Mouse (Mus musculus) intestine, embryonic 14.5 days (tissue): ENCODE data around the gene Csnk1e. TPM values are rescaled to one million over a fixed set of nuclear protein-coding genes. Genes with fewer than 3 reads are reported as not detected.

Source experiments
- ATAC-seq: fragments of 200-750 bp; cut with Nextera tagmentation; replicated peaks from 2 replicates; pipeline ENCODE4 v1.8.0; 2017; ENCODE audit warnings: low read depth, moderate number of reproducible peaks, moderate TSS enrichment, moderate library complexity; ENCODE audit not compliant: low FRiP score, low TSS enrichment
- DNase-seq: peaks from one replicate; pipeline ENCODE4 v3.0.0-alpha.2; 2018; ENCODE audit warnings: low spot score
- H3K27ac ChIP-seq: fragments of 300-500 bp; sonication (generic); 2 replicates; pipeline ENCODE4 v1.5.1; 2014; ENCODE audit warnings: low read depth, mild to moderate bottlenecking, control low read depth
- H3K27me3 ChIP-seq: fragments of 300-500 bp; sonication (generic); replicated peaks from 2 replicates; pipeline ENCODE4 v1.6.1; 2014; ENCODE audit warnings: low read length, control low read depth; ENCODE audit not compliant: control insufficient read depth, insufficient read depth
- H3K36me3 ChIP-seq: fragments of 300-500 bp; sonication (generic); 2 replicates; pipeline ENCODE4 v1.6.1; 2014; ENCODE audit warnings: low read length, control low read depth; ENCODE audit not compliant: control insufficient read depth, insufficient read depth
- H3K4me1 ChIP-seq: fragments of 300-500 bp; sonication (generic); replicated peaks from 2 replicates; pipeline ENCODE4 v1.6.1; 2014; ENCODE audit warnings: low read length, control low read depth, mixed read lengths; ENCODE audit not compliant: control insufficient read depth, insufficient read depth
- H3K4me2 ChIP-seq: fragments of 300-500 bp; sonication (generic); 2 replicates; pipeline ENCODE4 v1.6.1; 2014; ENCODE audit warnings: low read length
- H3K4me3 ChIP-seq: fragments of 300-500 bp; sonication (generic); 2 replicates; pipeline ENCODE4 v1.5.1; 2014; ENCODE audit warnings: low read depth, low read length, control low read depth, mixed read lengths
- H3K9ac ChIP-seq: fragments of 300-500 bp; sonication (generic); 2 replicates; pipeline ENCODE4 v1.6.1; 2014; ENCODE audit warnings: mild to moderate bottlenecking, low read length
- H3K9me3 ChIP-seq: fragments of 300-500 bp; sonication (generic); 2 replicates; pipeline ENCODE4 v1.6.1; 2016; ENCODE audit warnings: low read length, control low read depth; ENCODE audit not compliant: control insufficient read depth
- WGBS: fragments of 180-500 bp; shearing (Covaris S2); extraction: QIAGEN DNeasy Blood & Tissue Kit; methylation state at CpG from one replicate; pipeline ENCODE4 v1.1.7; 2014; 5-methylcytosine and 5-hydroxymethylcytosine counted together
- polyA plus RNA-seq: library from polyadenylated mRNA; unstranded; fragments of >200 nt; fragmentation: Nextera tagmentation; extraction: Ambion mirVana; gene quantifications from 2 replicates; pipeline ENCODE4 v1.2.1, GENCODE M21; 2014

Gene Csnk1e
- polyA plus RNA-seq, 1 experiment from 2014 or later, result 78.1 TPM

DNA sequence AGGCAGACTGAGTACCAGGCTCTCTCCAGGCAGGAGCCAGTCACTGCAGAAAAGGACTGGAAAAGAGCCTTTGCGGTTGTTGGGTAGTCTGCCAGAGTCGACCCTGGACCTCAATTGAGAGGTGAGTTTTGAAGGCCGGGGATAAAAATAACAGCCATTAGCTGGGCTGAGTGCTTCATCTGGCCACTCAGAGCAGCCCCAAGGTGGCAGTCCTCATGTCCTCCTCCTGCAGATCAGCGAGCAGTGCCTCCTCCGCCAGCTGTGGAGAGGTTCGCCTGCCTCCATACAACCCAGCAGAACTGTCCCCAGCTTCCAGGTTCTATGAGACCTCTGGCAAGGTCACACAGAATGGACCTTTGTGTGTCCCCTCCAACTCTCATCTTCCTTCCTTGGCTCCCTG is 21.9 kb upstream of the Csnk1e start:
- DNase-seq, result no peak
- H3K4me1 ChIP-seq, result no peaks in the 10 kb centered on the region
- peaks cover 14% of the 10 kb centered on the region; the same call in 1 of the 2 replicates for H3K27me3 ChIP-seq
- no peaks in the 10 kb centered on the region for H3K9me3 ChIP-seq
- no peak overlapping the region for H3K9ac ChIP-seq
- no peak for ATAC-seq
- H3K36me3 ChIP-seq, result no peaks in the 10 kb centered on the region
- no peak overlapping the region for H3K4me2 ChIP-seq
- WGBS, result 52% methylated on average over 6 of the region's 6 CpGs
- H3K4me3 ChIP-seq, result no peak overlapping the region
- H3K27ac ChIP-seq, result no peak overlapping the region

DNA sequence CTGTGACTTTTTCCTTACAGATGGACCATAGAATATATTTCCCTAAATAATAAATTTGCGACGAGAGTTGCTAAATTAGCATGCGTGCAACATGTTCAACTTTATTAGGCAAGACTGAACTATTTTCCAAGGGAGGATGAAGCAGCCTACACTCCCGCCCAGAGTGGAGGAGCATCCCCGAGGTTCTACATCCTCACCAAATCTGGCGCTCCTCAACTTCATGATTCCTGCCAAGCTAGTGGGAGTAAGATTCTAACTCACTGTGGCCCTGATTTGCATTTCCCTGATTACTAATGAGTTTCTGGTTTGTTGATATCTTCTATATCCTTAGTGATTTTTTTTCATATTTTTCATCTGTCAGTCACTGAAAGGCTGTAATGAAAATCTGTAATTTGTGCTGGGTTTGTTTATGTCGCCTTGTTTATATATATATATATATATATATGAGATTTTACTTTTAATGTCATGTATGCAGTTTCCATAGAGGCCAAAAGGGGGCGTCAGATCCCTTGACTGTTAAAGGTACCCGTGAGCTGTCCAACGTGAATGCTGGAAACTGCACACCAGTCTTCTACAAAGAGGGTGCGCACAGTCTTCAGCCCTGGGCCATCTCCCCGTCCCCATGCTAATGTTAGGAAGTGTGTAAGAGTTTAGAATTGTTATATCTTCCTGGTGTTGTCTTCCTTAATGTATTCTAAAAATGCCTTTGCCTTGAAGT is 18.4 kb upstream of the Csnk1e start:
- Histone ChIP-seq H3K36me3 (no peaks in the 10 kb centered on the region), H3K4me3 (no peak overlapping the region), H3K9ac (no peak overlapping the region), H3K4me2 (no peak overlapping the region), H3K9me3 (no peaks in the 10 kb centered on the region), H3K4me1 (no peaks in the 10 kb centered on the region), H3K27ac (no peak overlapping the region), H3K27me3 (0 out of 2 replicates have a peak, but pooled peaks cover 3% of the 10 kb centered on the region)
- no peak for DNase-seq
- WGBS, result 55% methylated on average over 12 of the region's 12 CpGs
- no peak for ATAC-seq

DNA sequence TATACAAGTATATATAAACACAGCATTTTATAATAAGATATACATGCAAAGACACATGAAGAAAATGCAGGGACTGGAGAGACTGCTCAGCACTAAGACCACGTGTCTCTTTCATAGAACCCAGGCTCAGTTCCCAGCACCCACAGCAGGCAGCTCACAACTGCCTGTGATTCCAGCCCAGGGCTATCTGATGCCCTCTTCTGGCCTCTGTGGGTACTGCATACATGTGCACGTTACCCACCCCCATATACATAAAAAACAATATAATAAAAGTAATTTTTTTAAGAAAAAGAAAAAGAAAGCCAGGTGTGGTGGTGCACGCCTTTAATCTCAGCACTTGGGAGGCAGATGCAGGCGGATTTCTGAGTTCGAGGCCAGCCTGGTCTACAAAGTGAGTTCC is 17.7 kb upstream of the Csnk1e start:
- no peaks in the 10 kb centered on the region for H3K4me1 ChIP-seq
- DNase-seq, result no peak
- no peaks in the 10 kb centered on the region for H3K36me3 ChIP-seq
- no peak for ATAC-seq
- no peaks in the 10 kb centered on the region for H3K27me3 ChIP-seq
- no peak overlapping the region for H3K4me3 ChIP-seq
- no peak overlapping the region for H3K4me2 ChIP-seq
- no peaks in the 10 kb centered on the region for H3K9me3 ChIP-seq
- WGBS, result 83% methylated on average over 5 of the region's 5 CpGs
- no peak overlapping the region for H3K27ac ChIP-seq
- H3K9ac ChIP-seq, result no peak overlapping the region

DNA sequence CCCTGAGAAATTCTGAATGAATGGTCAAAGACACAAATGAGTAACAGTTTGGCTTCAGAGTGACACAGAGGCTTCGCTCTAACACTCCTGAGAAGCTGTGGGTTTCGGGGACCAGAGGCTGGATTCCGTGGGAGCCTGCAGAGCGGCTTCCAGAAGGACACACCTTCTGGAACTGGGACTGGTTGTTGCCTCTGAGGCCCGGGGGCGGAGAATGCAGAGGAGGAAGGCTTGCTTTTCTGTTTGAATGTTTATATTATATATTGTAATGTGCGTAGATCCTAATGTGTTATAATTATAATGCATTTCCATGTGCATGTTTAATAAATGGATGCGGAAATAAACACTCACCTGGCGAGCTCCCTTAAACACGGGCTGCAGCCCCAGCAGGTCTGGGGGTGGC is 15.7 kb upstream of the Csnk1e start:
- H3K9ac ChIP-seq, result no peak overlapping the region
- H3K27me3 ChIP-seq, result no peaks in the 10 kb centered on the region
- H3K27ac ChIP-seq, result no peak overlapping the region
- H3K4me3 ChIP-seq, result no peak overlapping the region
- 48% methylated on average over 10 of the region's 10 CpGs for WGBS
- ATAC-seq (no peak), DNase-seq (no peak)
- H3K36me3 ChIP-seq, result no peaks in the 10 kb centered on the region
- no peaks in the 10 kb centered on the region for H3K9me3 ChIP-seq
- no peaks in the 10 kb centered on the region for H3K4me1 ChIP-seq
- H3K4me2 ChIP-seq, result no peak overlapping the region

DNA sequence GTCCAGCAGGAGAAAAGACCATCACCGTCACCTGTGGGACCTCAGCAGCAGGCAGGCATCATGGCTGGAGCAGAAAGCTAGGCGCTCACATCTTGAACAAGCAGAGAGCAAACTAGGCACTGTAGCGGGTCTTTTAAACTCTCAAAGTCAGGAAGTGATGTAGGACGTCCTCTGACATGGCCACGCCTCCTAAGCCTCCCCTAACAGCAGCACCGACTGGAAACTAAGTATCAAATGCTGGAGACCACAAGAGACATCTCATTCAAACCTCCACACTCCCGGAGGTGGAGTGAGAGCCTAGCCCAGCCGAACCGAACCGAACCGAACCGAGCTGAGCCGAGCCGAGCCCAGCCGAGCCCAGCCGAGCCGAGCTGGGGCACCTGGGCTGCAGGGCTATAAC is 15.2 kb upstream of the Csnk1e start:
- ATAC-seq (no peak), DNase-seq (no peak)
- H3K4me3 ChIP-seq, result no peak overlapping the region
- H3K4me1 ChIP-seq, result no peaks in the 10 kb centered on the region
- H3K9ac ChIP-seq, result no peak overlapping the region
- H3K36me3 ChIP-seq, result no peaks in the 10 kb centered on the region
- H3K4me2 ChIP-seq, result peak overlapping the region; percentile 12; the same call in 1 of the 2 replicates
- 26% methylated on average over 17 of the region's 17 CpGs for WGBS
- no peaks in the 10 kb centered on the region for H3K9me3 ChIP-seq
- no peak overlapping the region for H3K27ac ChIP-seq
- H3K27me3 ChIP-seq, result no peaks in the 10 kb centered on the region

DNA sequence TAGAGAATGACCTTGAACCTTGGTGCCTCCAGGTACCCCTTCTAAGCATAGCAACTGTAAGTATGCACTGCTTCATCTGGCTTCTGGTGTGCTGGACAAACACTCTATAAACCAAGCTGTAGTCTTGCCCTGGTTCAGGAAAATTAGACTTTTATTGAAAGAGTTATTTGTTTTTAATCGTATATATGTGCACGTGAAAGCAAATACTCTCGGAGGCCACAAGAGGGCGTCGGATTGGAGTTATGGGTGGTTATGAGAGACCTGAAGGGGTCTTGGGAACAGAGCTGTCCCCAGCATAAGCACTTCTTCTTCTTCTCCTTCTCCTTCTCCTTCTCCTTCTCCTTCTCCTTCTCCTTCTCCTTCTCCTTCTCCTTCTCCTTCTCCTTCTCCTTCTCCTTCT is 14.2 kb upstream of the Csnk1e start:
- no peaks in the 10 kb centered on the region for H3K27me3 ChIP-seq
- no peak for DNase-seq
- H3K4me3 ChIP-seq, result no peak overlapping the region
- H3K9me3 ChIP-seq, result no peaks in the 10 kb centered on the region
- no peak overlapping the region for H3K27ac ChIP-seq
- H3K4me2 ChIP-seq, result no peak overlapping the region
- H3K4me1 ChIP-seq, result no peaks in the 10 kb centered on the region
- ATAC-seq, result no peak
- no peak overlapping the region for H3K9ac ChIP-seq
- H3K36me3 ChIP-seq, result no peaks in the 10 kb centered on the region
- WGBS, result 69% methylated on average over 5 of the region's 5 CpGs

DNA sequence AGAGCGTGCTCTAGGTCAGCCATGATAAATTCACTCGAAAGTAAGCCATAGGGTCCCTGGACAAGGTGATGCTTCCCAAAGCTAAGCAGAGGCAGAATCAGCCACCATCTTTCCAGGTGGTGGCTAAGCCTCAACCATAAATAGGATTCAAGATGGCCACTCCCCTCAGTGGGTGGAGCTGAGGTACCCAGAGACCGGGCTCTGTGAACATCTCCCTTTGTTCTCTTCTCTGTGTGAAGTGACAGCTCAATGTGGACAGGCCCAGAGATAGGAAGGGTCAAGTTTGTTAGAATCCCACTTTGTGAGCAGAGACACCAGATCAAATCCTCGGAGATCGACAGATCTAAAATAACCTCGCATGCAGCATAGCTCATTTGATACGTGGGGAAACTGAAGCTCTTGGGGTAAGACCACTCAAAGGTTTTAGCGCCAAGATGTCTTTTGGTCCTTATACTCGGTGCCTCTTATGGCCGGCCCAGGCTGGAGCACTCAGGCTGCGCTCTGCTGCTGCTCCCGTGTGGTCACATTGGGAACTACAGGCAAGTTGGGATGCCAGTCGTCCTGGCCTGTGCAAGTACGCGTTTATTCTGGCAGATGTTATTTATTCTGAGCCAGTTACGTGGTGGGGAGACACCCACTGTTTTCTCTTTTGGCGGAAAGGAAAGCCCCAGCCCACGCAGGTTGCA is 11.4 kb upstream of the Csnk1e start:
- H3K4me2 ChIP-seq, result no peak overlapping the region
- H3K9me3 ChIP-seq, result no peaks in the 10 kb centered on the region
- DNase-seq (peak; percentile 95), ATAC-seq (peak; percentile 85)
- no peaks in the 10 kb centered on the region for H3K4me1 ChIP-seq
- H3K27me3 ChIP-seq, result no peaks in the 10 kb centered on the region
- WGBS, result 5% methylated on average over 18 of the region's 18 CpGs
- H3K9ac ChIP-seq, result no peak overlapping the region
- no peak overlapping the region for H3K27ac ChIP-seq
- no peak overlapping the region for H3K4me3 ChIP-seq
- no peaks in the 10 kb centered on the region for H3K36me3 ChIP-seq

DNA sequence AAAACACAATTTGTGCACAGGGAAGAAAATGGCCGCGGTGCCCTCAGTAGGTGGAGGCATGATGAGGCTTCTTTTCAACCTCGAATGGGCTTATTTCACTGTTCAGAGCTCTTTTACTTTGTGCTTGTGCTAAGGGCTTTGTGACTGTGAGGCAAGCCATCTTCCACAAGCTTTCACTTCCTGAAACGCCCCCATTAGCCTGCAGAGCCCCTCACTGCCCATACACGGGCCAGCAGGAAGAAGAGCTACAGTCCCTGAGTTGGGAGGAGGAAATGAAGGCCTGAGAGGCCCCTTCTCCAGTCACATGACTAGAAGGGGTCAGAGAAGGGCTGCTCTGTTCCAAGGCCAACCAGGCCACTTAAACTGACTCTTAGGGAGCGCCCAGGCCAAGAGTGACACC is 1.2 kb upstream of the Csnk1e start:
- 66% methylated on average over 6 of the region's 6 CpGs for WGBS

More for the DNA sequence above, 1.2 kb upstream of the Csnk1e start:
- H3K36me3 ChIP-seq, result no peaks in the 10 kb centered on the region
- no peak overlapping the region for H3K4me3 ChIP-seq
- DNase-seq (no peak), ATAC-seq (no peak)
- H3K4me2 ChIP-seq, result no peak overlapping the region
- no peak overlapping the region for H3K9ac ChIP-seq
- H3K4me1 ChIP-seq, result peaks cover 11% of the 10 kb centered on the region; the same call in 1 of the 2 replicates
- H3K27me3 ChIP-seq, result no peaks in the 10 kb centered on the region
- H3K9me3 ChIP-seq, result no peaks in the 10 kb centered on the region
- 0 out of 2 replicates have a peak overlapping the region, but pooled peaks have one; percentile 11 for H3K27ac ChIP-seq
